ENCODE assay signal across 9 mouse cellular contexts in the genomic region with DNA sequence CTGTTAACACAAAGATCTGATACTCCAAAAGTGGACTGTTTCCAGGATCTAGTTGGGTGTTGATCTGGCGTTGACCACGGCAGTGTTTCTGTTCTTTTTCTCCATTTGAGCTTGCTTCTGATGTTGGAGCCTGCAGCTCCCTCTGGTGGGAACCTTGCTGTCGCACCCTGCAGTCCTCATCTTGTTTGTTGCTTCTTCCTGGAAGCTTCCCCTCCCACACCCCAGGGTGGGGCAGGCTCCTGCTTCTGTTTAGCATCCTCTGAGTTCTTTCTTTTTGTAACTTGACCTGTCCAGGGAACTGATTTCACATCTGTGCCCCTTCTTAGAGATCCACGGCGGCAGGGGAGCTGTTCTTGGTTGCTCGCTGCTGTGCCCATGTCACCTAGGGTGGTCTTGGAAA. TPM values are rescaled to one million over a fixed set of nuclear protein-coding genes. Genes with fewer than 3 reads are reported as not detected.
DNase-seq lines count a peak whose midpoint lies in the region; TF ChIP-seq lines count a peak whose summit lies in the region.
"Had no signal": no experiment of that assay in that cellular context is flagged by ENCODE, and none has a peak within 500 bp of the region (broad histone marks: within the 10 kb centered on the region; RNA-seq: fewer than 3 reads in every experiment).

No protein-coding gene starts in this region.

- TF ChIP-seq POLR2A in brain, embryonic 14.5 days (IDR thresholded peaks at IDR 0.05; ENCODE audit: borderline replicate concordance, extremely low read depth, insufficient read depth, insufficient read length, poor library complexity, severe bottlenecking), result no peak

- intact Hi-C loops in gastrocnemius, postnatal 14 days (cut with DNase I; ENCODE audit: low total_unique reads), result loop anchor here (5.0 kb wide), 1 partner anchor 56 kb away; no protein-coding TSS in a partner anchor

- peak; percentile 16 to 67 for DNase-seq in adrenal gland, adult (ENCODE audit: inconsistent age in 2 of 2, low spot score in 1 of 2)
- DNase-seq in adrenal gland, postnatal 4 days (ENCODE audit: low spot score in 2 of 2), result no peak
- peak; percentile 75 for DNase-seq in A20 (ENCODE audit: low read depth, low spot score)
- peak; percentile 62 for DNase-seq in brain, embryonic 14.5 days (ENCODE audit: low read depth)
- DNase-seq in gastrocnemius, postnatal 14 days, result peak; percentile 12
- peak; percentile 77 for DNase-seq in layer of hippocampus, adult 11-12 months (ENCODE audit: low spot score)
- peak; percentile 47 for DNase-seq in lung, postnatal 10 days
- DNase-seq in spleen, adult 18-20 months, result peak; percentile 11 to 34

- TF ChIP-seq CTCF in brain, embryonic 14.5 days (IDR thresholded peaks at IDR 0.05; ENCODE audit: borderline replicate concordance, extremely low read depth, insufficient read depth, insufficient read length), result peak; percentile 74

RNA-seq across cellular contexts. Expression of a gene that starts 35.7 kb away (rescaled TPM):
- 1 to 10 TPM; 1.8 to 2.2 TPM for total RNA-seq in adrenal gland, postnatal 4 days (2021)
- polyA plus RNA-seq in brain, embryonic 14.5 days (2012; rRNA removed), result 0.23 and 0.40 TPM in 2 replicates
- total RNA-seq in gastrocnemius, postnatal 14 days (2021), result under 1 TPM; 0.06 to 0.27 TPM
- polyA plus RNA-seq: G1E had no signal

Comparison
In these comparisons a context has a peak if more than half of its experiments do, and no peak if none do; other contexts are left out.
1. DNase-seq: peak in adrenal gland, adult (2 of 2), A20 (single experiment), brain, embryonic 14.5 days (single experiment), gastrocnemius, postnatal 14 days (single experiment), layer of hippocampus, adult 11-12 months (single experiment), lung, postnatal 10 days (single experiment) and spleen, adult 18-20 months (2 of 2); none in adrenal gland, postnatal 4 days (0 of 2).